Mouse (Mus musculus) adrenal gland, postnatal 25 days (tissue): ENCODE results near the gene Sppl2a. TPM values are rescaled to one million over a fixed set of nuclear protein-coding genes. Genes with fewer than 3 reads are reported as not detected.
A peak's percentile ranks its signal among the peaks of the same experiment; 100 is the strongest.
"Not testable (repeated sequence)": the region's sequence is repeated elsewhere in the genome, so short reads cannot be mapped to it uniquely, and the experiment has no call there.

Source experiments
- DNase-seq: peaks from one replicate; pipeline ENCODE4 v3.0.0; 2021; ENCODE audit warnings: mixed read lengths
- microRNA-seq, 2 experiments: library from miRNA; unstranded; fragments of <30 nt; microRNA quantifications; one replicate each; pipeline ENCODE4 v1.2.0; 2021
- total RNA-seq: library from RNA; stranded (reverse); gene quantifications from 2 replicates; pipeline ENCODE4 v1.2.3, GENCODE M21; 2021

Gene Sppl2a
- total RNA-seq, 1 experiment from 2014 or later: 92.7 TPM

DNA sequence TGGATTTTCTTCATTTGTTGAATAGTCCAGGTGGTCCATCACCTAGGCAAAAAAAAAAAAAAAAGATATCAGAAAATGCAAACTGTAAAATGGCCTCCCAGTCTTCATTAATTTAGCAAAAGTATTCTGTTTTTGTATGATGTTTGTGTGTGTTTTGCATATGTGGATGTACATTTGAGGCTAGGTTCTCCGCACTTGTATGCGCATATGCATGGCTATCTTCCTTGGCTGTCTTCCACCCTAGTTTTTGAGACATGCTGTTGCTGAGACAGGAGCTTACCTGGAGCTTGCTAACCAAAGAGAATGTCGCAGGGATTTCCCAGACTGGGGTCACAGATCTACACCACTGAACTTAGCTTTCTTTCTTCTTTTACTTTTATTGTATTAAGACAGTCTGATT is 38.8 kb downstream of the Sppl2a start:
- DNase-seq: no peak

DNA sequence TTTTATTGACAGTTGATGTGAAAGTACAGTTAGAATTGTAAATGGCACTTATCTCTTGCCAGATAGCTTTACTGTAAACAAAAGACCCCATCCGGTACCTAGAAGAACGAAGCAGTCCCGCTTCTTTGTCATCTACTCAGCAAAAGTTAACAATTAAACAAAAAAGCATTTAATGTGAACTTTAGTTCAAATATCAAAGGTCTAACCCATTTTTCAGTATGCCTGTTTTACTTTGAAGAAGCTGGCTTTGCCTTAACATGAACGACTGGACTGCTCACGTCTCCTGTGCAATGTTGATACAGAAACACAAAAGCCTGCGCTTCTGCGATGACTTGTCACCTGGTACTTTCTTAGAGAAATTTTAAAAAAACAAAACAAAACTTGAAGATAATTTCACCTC is 40.7 kb downstream of the Sppl2a start:
- no peak for DNase-seq

DNA sequence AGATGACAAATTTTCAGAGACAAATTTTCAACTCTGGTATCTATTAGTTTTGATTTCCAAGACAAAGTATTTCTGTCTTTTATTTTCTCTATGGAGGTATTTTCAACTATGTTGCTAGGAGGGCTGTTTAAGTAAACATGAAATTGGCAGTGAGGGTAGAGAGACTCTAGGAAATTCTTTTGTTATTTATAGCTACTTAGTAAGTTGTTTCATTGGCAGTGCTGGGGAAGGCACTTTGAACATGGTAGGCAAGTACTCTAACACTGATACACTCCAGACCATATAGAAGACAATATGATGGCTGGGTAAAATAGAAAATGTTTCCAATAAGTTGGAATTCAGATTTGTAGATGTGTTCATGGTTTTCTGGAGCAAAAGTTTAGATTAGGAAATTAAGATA is 41.3 kb downstream of the Sppl2a start:
- no peak for DNase-seq

DNA sequence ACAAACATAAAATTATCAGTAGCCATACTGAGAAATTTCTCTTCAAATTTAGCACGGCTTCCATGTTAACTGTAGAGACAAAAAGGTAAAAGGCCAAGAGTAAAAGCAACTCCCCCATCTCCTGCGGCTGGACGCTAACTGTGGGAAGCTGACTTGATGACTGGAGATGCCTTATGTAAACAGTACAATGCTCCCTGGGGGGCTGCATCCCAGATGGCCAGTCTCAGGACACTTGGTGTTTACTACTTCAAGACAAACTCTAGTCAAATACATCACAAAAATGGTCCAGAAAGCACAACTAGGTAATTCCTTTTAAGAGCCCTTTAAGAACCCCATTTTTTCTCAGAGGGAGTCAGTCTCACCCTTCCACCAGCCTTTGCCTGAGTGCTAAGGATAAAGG is 45.9 kb downstream of the Sppl2a start:
- DNase-seq: no peak

DNA sequence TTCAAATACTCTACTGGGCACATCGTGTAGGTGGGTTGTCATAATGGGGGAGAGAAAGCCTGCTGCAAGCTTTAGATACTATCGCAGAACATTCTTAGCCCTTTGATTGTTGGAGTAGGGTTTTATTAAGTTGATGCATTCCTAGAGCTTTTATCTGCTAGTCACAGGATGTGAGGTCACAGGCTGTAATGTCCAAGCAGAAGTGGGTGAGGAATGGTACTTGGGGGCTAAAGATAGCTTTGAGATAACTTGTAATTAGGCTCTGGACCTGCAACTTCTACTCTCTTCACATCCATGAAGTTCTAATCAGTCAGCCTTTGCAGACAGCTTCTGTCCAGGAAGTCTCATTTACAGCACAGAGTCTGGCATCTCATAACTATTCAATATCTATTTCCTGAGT is 47.2 kb downstream of the Sppl2a start:
- DNase-seq: no peak

DNA sequence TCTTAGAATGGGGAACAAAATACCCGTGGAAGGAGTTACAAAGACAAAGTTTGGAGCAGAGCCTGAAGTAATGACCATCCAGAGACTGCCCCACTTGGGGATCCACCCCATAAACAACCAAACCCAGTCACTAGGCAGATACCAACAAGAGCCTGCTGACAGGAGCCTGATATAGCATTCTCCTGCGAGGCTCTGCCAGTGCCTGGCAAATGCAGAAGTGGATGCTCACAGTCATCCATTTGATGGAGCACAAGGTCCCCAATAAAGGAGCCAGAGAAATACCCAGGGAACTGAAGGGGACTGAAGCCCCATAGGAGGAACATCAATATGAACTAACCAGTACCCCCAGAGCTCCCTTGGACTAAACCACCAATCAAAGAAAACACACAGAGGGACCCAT is 50.3 kb downstream of the Sppl2a start:
- not testable (repeated sequence) for DNase-seq

DNA sequence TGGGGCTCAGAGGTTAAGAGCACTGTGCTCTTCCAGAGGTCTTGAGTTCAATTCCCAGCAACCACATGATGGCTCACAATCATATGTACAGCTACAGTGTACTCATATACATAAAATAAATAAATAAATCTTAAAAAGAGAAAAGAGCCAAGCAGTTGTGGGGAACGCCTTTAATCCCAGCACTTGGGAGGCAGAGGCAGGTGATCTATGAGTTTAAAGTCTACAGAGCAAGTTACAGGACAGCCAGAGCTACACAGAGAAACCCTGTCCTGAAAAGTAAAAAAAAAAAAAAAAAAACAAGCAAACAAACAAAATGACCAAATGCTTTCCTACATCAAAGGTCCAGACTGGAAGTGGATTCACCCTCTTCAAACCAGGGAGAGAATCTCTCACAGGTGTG is 55.0 kb downstream of the Sppl2a start:
- DNase-seq: no peak

DNA sequence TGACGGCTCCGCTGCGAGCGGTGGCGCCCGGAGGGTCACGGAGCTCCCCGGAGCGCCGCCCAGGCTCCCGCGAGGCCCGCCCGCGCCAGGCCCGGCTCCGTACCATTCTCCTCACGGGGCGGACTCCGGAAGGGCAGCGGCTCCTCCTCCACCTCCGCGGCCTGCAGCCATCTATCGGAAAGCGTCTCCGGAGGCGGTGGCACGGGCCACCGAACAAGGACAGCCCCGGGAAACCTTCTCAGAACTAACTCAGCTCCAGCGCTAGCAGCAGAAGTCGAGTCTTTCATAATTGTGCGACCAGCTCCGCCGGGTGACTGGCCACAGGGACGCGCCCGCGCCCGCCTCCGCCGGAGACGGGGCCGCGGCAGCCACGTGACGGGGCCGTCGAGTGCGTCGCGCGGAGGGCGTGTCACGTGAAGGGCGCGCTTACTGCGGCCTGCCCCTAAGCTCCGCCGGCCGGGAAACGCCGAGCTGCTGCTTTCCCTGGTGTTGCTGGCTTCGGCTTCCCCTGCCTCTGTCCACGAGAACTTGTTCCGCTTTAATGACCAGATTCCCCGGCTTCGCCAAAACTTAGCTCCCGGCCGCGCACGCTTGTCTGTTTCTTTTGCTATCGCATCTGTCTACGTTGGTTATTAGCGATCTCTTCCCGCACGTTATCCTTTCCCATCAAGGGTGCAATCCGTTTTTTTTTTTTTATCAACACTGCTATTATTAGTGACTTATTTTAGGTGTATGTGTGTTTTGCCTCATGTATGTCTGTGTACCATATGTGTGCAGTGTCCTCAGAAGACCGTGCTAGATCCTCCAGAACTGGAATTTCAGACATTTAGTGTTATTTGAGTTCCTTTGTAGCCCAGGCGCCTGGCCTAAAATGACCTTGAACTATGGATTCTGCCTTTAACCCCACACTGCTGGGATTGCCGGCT is 56.9 kb downstream of the Sppl2a start, which contains the start of gene Trpm7:
TSS of gene Trpm7 (minus strand) at position 360 of the 926 bp plus-strand sequence.
- peak; percentile 92 for DNase-seq

DNA sequence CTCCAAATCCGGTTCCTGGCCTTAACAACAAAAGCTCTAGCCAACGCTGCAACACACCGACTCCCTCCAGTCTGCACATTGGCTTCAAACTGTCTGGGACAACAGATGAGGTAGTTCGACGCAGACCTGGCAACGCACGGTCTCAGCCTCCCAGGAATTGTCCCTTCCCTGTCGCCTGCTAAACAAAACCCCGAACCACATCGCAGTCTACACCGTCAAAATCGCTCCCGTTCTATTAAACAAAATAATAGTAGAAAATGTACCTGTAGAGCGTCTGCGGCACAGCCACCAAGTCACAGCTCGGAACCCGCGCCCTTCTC is 57.6 kb downstream of the Sppl2a start:
- peak; percentile 41 for DNase-seq

DNA sequence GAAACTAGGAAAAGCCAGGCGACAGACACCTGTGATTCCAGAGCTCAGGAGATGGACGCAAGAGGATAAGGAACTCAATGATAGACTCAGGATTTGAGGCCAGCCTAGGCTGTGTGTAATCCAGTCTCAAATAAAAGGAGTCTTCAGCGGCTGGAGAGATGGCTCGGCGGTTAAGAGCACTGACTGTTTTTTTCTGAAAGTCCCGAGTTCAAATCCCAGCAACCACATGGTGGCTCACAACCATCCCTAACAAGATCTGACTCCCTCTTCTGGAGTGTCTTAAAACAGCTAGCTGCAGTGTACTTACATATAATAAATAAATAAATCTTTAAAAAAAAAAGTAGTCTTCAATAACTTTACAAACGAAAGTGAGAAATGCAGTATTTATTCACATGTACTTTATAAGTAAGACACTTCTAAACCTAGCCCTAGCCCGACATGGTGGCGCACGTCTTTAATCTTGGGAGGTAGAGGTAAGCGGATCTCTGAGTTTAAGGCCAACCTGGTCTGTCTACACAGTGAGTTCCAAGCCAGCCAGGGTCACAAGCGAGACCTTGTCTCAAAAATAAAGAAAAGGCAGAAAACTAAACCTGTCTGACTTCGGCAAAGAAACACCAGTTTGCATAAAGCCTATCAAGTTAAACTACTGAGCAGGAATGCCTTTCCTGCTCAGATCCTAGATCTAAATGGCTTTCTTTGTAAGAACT is 58.1 kb downstream of the Sppl2a start:
- peak; percentile 3 for DNase-seq

DNA sequence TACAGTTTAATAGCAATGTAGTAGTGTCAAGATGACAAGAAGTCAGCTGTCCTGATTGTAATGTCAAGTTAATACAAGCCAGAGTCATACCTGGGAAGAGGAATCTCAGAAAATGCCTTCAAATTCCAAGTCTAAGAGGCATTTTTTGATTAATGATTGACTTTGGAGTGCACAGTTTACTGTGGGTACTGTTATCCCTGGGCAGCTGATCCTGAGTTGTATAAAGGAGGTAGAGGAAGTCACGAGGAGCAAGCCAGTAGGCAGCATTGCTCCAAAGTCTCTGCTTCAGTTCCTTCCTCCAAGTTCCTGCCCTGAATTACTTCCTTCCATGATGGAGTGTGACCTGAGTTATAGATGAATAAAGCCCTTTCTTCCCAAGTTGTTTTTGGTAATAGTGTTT is 66.7 kb downstream of the Sppl2a start:
- DNase-seq: no peak

DNA sequence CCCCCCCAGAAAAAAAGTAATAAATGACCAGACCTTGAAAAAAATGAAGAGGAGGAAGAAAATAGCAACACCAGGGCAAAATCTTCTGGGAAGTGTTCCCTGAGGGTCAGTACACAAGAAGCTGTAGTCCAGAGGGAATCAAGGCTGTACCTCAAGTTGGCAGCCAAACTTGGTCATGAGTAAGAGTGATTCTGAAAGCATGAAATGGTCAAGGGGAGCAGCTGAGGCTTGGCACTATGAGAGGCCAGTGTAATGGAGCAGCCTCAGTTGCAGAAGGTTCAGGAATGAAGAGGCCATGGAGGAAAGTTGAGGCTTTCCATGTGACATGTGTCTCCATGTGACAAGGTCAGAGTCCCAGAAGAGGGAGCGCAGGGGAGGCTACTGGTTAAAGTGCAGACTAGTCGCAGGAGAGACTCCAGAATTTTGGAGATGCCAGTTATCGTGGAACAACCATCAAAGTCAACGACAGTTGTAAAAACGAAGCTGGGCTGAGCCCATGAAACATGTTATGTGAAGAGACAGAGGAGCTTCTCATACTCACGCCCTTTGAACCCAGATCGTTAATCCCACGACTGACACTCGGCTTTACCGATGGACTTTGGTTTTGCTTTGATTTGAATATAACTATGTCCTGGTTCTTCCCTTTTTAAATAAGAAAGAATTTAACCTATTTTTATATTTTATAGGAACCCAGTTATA is 67.4 kb downstream of the Sppl2a start:
- peak; percentile 4 for DNase-seq

DNA sequence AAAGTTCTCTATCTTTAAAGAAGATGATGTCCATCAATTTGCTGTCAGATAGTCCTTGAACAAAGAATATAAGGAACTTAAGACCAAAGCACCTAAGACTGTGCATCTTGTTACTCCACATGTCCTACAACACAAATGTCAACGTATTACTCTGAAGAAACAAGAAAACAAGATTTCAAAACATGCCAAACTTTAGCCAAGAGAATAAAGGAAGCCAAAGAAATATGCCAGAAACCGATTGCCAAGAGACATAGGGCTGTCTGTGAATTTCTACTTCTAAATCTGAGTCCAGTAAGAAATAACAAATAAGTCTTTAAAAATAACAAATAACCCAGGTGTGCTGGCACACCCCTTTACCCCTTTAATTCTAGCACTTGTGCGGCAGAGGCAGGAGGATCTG is 68.0 kb downstream of the Sppl2a start:
- DNase-seq: no peak

DNA sequence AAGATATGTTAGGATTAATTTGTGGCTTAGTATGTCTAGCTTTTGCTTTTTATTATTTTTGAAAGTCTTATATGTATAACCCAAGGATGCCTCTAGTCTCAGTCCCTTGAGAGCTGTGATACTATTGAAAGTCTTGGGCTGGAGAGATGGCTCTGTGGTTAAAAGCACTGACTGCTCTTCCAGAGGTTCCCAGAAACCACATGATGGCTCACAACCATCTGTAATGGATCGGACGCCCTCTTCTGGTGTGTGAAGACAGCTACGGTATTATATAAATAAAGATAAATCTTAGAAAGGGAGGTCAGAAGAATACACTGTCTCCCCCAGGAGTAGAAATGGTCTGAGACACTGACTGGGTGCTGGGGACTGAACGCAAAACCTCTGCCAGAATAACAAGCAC is 88.3 kb downstream of the Sppl2a start:
- no peak for DNase-seq

Small RNA genes within 50 kb of the gene (microRNA-seq; reads per million reads assigned to microRNA genes)
- 0.71 to 1.4 reads per million in 2 experiments for gene Mir3473g

Other genes with a start within 250 kb of the Sppl2a start
- 80.1 and 81.6 TPM in 2 replicates for gene Usp8, start 225.9 kb downstream of the Sppl2a start, total RNA-seq
- gene Usp50, start 149.8 kb downstream of the Sppl2a start, total RNA-seq: not detected in 2 replicates
- gene Trpm7, start 57.0 kb downstream of the Sppl2a start, total RNA-seq: 47.1 and 54.7 TPM in 2 replicates
- 10.0 and 16.2 TPM in 2 replicates for gene Ap4e1, start 75.5 kb upstream of the Sppl2a start, total RNA-seq
- 22.3 and 33.9 TPM in 2 replicates for gene Blvra, start 137.4 kb upstream of the Sppl2a start, total RNA-seq
- gene Ncaph, start 200.7 kb upstream of the Sppl2a start, total RNA-seq: 6.4 and 7.5 TPM in 2 replicates
- gene Itpripl1, start 210.2 kb upstream of the Sppl2a start, total RNA-seq: 5.3 and 7.2 TPM in 2 replicates